Mouse (Mus musculus): ENCODE measurements at regions not wholly inside any gene's neighbourhood (a gene's known extent, or its start where the extent isn't known, plus 50 kb on each side); places are given as distances from the start of the nearest gene placed in this dataset.

DNA sequence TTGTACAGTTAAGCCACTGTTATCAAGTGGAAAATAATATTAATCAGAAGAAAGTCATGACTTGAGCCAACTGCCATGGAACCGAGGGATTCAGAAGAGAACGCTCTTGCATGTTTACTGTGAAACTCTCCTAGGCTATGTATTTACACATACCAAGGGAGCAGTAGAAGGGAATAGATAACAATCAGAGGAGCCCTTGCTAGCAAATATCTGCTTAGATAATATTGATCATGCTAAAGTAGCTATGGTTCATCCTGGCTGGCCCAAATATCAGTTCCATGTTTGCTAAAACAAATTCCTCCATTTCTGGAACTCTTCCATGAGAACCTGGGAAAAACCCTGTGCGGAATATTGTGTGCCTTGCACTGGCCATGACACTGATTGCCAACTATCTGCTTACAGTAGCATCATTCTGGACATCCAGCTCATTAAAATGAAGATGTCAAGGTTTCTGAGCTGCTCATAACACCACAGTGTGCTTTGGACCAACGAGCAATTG, 179.5 kb upstream of the Tmem72 start:
- TF ChIP-seq POU5F1 (IDR thresholded peaks at IDR 0.05; ENCODE audit: borderline replicate concordance, low read length) (no peak), CTCF (conservative IDR thresholded peaks at IDR 0.05; ENCODE audit: low read length) (no peak), NANOG (IDR thresholded peaks at IDR 0.05; ENCODE audit: borderline replicate concordance, low read length) (no peak)

All from E14TG2a.4 (cell line).